Mouse (Mus musculus): ENCODE data around the gene Esr2. TPM values are rescaled to one million over a fixed set of nuclear protein-coding genes. Genes with fewer than 3 reads are reported as not detected.
"Not testable (repeated sequence)": the region's sequence is repeated elsewhere in the genome, so short reads cannot be mapped to it uniquely, and the experiment has no call there.

Esr2 gene
- polyA plus RNA-seq (2015; fragmentation: Nextera tagmentation; extraction: Ambion mirVana), result 0.12 and 0.25 TPM in 2 replicates

DNA sequence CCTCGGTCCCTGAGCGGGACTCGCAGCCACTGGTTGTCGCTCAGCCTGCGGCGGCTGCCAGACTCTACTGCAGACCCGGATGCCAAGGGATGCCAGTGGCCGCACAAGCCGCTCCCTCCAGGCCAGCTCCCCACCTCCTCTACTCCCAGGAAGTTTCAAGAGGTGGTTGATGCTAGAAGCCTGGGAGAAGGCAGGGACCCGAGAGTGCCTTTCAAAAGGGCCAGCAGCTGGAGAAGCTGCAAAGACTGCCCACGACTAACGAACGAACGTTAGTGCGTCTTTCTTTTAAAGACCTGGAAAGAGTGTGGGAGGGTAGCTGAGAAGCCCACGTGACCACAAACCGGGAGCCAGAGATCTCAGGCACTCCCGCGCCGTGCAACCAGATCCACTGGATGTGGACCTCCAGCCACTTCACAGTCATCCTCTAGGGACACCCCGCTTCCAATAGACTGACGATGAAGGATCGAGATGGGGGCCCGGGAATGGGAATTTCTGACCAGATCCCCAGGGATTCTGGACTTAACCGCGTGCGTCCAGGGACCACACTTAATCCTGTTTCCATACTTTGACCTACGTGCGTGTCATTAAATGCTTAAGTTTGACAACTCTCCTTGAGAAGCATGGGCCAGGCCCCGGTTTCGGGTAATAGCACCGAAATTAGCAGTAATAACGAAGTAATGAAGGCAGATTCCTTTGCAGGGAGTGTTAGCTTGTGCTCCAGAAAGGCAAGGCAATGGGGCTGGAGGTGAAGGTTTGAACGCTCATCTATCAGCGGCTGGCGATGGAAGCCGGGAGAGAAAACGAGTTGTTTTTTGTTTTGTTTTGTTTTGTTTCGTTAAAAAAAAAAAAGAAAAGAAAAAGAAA lies at the start of gene Esr2:
Gene Esr2 (minus strand): TSS at position 260 of the 864 bp plus-strand sequence.
- H3K4me1 ChIP-seq (ENCODE audit: control insufficient read depth, insufficient read depth, low read length), result peaks cover 5% of the 10 kb centered on the region
- H3K27me3 ChIP-seq (ENCODE audit: control insufficient read depth, insufficient read depth, low read length), result peaks cover 3% of the 10 kb centered on the region; the same call in 1 of the 2 replicates
- ATAC-seq (replicated peaks; ENCODE audit: extremely low read depth, insufficient read depth, low FRiP score), result peak; percentile 65; the same call in 1 of the 2 replicates
- under 1% methylated on average over 39 of the region's 39 CpGs for WGBS
- H3K9ac ChIP-seq (ENCODE audit: low read length), result peak within 1 kb of the TSS; percentile 67
- no peaks in the 10 kb centered on the region for H3K9me3 ChIP-seq (replicated peaks; ENCODE audit: control insufficient read depth, low read length)
- H3K4me2 ChIP-seq (ENCODE audit: low read depth, low read length), result peak within 1 kb of the TSS; percentile 97
- H3K4me3 ChIP-seq (ENCODE audit: low read length), result peak within 1 kb of the TSS; percentile 59
- H3K36me3 ChIP-seq (ENCODE audit: control insufficient read depth, insufficient read depth), result no peaks in the 10 kb centered on the region
- H3K27ac ChIP-seq (ENCODE audit: low read length), result no peak within 1 kb of the TSS

- H3K27me3 ChIP-seq (ENCODE audit: control insufficient read depth, insufficient read depth, low read length); H3K4me1 ChIP-seq (ENCODE audit: control insufficient read depth, insufficient read depth, low read length); H3K27ac ChIP-seq (ENCODE audit: low read length); ATAC-seq (replicated peaks; ENCODE audit: extremely low read depth, insufficient read depth, low FRiP score); H3K4me2 ChIP-seq (ENCODE audit: low read depth, low read length); H3K9ac ChIP-seq (ENCODE audit: low read length); H3K36me3 ChIP-seq (ENCODE audit: control insufficient read depth, insufficient read depth); H3K4me3 ChIP-seq (ENCODE audit: low read length); H3K9me3 ChIP-seq (replicated peaks; ENCODE audit: control insufficient read depth, low read length): not testable (repeated sequence)
- 76% methylated on average over 2 of the region's 8 CpGs for WGBS
Observed at GRCm38 (mm10) chr12:76222104-76222503, 45.0 kb upstream of the Esr2 start.

GRCm38 (mm10) chr12:76216716-76217115 lies 39.7 kb upstream of the Esr2 start:
- H3K36me3 ChIP-seq (ENCODE audit: control insufficient read depth, insufficient read depth), result no peaks in the 10 kb centered on the region
- H3K4me1 ChIP-seq (ENCODE audit: control insufficient read depth, insufficient read depth, low read length), result no peaks in the 10 kb centered on the region
- no peaks in the 10 kb centered on the region for H3K9me3 ChIP-seq (replicated peaks; ENCODE audit: control insufficient read depth, low read length)
- H3K27ac ChIP-seq (ENCODE audit: low read length), result no peak overlapping the region
- ATAC-seq (replicated peaks; ENCODE audit: extremely low read depth, insufficient read depth, low FRiP score), result no peak
- H3K4me2 ChIP-seq (ENCODE audit: low read depth, low read length), result peak overlapping the region; percentile 38; the same call in 1 of the 2 replicates
- no peak overlapping the region for H3K9ac ChIP-seq (ENCODE audit: low read length)
- no peaks in the 10 kb centered on the region for H3K27me3 ChIP-seq (ENCODE audit: control insufficient read depth, insufficient read depth, low read length)
- H3K4me3 ChIP-seq (ENCODE audit: low read length), result no peak overlapping the region
- WGBS, result 56% methylated on average over 11 of the region's 11 CpGs

DNA sequence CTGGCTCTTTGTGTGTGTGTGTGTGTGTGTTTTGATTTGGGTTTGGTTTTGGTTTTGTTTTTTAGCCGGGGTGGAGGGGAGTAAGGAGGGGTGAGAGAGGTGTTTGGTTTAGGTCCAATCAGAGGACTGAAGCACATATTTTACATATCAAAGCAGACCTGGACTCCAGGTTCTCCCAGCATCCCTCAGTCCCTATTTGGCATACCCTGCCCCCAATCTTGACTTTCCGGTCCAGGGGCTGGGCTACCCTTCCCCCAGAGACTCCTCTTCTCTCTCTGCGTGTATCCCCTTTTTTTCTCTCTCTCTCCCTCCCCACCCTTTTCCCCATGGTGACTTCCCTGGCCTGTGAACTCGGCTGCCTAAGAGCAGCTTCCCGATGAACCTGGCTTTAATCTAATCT lies 38.1 kb upstream of the Esr2 start:
- Histone ChIP-seq H3K36me3 (ENCODE audit: control insufficient read depth, insufficient read depth) (no peaks in the 10 kb centered on the region), H3K27ac (ENCODE audit: low read length) (no peak overlapping the region), H3K9ac (ENCODE audit: low read length) (no peak overlapping the region), H3K9me3 (replicated peaks; ENCODE audit: control insufficient read depth, low read length) (no peaks in the 10 kb centered on the region), H3K27me3 (ENCODE audit: control insufficient read depth, insufficient read depth, low read length) (no peaks in the 10 kb centered on the region), H3K4me1 (ENCODE audit: control insufficient read depth, insufficient read depth, low read length) (no peaks in the 10 kb centered on the region), H3K4me2 (ENCODE audit: low read depth, low read length) (no peak overlapping the region), H3K4me3 (ENCODE audit: low read length) (no peak overlapping the region)
- 10% methylated on average over 5 of the region's 5 CpGs for WGBS
- ATAC-seq (replicated peaks; ENCODE audit: extremely low read depth, insufficient read depth, low FRiP score), result no peak

- WGBS, result 89% methylated on average over 5 of the region's 5 CpGs
- no peak for ATAC-seq (replicated peaks; ENCODE audit: extremely low read depth, insufficient read depth, low FRiP score)
- H3K4me1 ChIP-seq (ENCODE audit: control insufficient read depth, insufficient read depth, low read length), result no peaks in the 10 kb centered on the region
Observed at GRCm38 (mm10) chr12:76209429-76209974, 32.4 kb upstream of the Esr2 start.

DNA sequence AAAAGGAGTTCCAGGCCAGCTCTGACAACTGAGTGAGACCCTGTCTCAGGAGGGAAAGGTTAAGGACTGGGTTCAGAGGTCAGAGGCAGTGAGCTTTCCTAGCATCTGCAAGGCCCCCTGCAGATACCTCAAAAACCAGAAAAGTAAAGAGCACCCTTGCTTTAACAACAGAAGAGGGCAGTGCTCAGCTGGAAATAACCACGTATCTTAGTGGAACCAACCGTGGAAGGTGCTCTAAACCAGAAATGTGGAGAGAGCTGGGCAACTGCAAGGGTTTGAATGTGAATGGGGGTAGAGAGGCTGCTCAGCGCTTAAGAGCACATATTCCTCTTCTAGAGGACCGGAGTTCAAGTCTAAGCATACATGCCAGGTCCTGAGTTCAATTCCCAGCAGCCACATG lies 23.3 kb upstream of the Esr2 start:
- H3K4me2 ChIP-seq (ENCODE audit: low read depth, low read length), result no peak overlapping the region
- 73% methylated on average over 4 of the region's 4 CpGs for WGBS
- H3K36me3 ChIP-seq (ENCODE audit: control insufficient read depth, insufficient read depth), result no peaks in the 10 kb centered on the region

More at GRCm38 (mm10) chr12:76209429-76209974, 32.4 kb upstream of the Esr2 start:
- no peaks in the 10 kb centered on the region for H3K36me3 ChIP-seq (ENCODE audit: control insufficient read depth, insufficient read depth)
- no peaks in the 10 kb centered on the region for H3K9me3 ChIP-seq (replicated peaks; ENCODE audit: control insufficient read depth, low read length)
- no peaks in the 10 kb centered on the region for H3K27me3 ChIP-seq (ENCODE audit: control insufficient read depth, insufficient read depth, low read length)
- no peak overlapping the region for H3K9ac ChIP-seq (ENCODE audit: low read length)
- H3K4me2 ChIP-seq (ENCODE audit: low read depth, low read length), result no peak overlapping the region
- no peak overlapping the region for H3K27ac ChIP-seq (ENCODE audit: low read length)
- no peak overlapping the region for H3K4me3 ChIP-seq (ENCODE audit: low read length)

GRCm38 (mm10) chr12:76197071-76197470 lies 20.0 kb upstream of the Esr2 start:
- Histone ChIP-seq H3K4me3 (ENCODE audit: low read length) (peak overlapping the region; percentile 56), H3K27me3 (ENCODE audit: control insufficient read depth, insufficient read depth, low read length) (no peaks in the 10 kb centered on the region), H3K27ac (ENCODE audit: low read length) (no peak overlapping the region), H3K36me3 (ENCODE audit: control insufficient read depth, insufficient read depth) (no peaks in the 10 kb centered on the region), H3K4me2 (ENCODE audit: low read depth, low read length) (peak overlapping the region; percentile 71), H3K9ac (ENCODE audit: low read length) (no peak overlapping the region; the same call in 1 of the 2 replicates), H3K9me3 (replicated peaks; ENCODE audit: control insufficient read depth, low read length) (no peaks in the 10 kb centered on the region), H3K4me1 (ENCODE audit: control insufficient read depth, insufficient read depth, low read length) (peaks cover 2% of the 10 kb centered on the region; the same call in 1 of the 2 replicates)
- ATAC-seq (replicated peaks; ENCODE audit: extremely low read depth, insufficient read depth, low FRiP score), result no peak
- WGBS, result 44% methylated on average over 8 of the region's 8 CpGs

More for the DNA sequence above, 23.3 kb upstream of the Esr2 start:
- H3K4me3 ChIP-seq (ENCODE audit: low read length), result no peak overlapping the region
- no peaks in the 10 kb centered on the region for H3K9me3 ChIP-seq (replicated peaks; ENCODE audit: control insufficient read depth, low read length)
- no peak for ATAC-seq (replicated peaks; ENCODE audit: extremely low read depth, insufficient read depth, low FRiP score)
- no peak overlapping the region for H3K27ac ChIP-seq (ENCODE audit: low read length)
- no peaks in the 10 kb centered on the region for H3K27me3 ChIP-seq (ENCODE audit: control insufficient read depth, insufficient read depth, low read length)
- no peak overlapping the region for H3K9ac ChIP-seq (ENCODE audit: low read length)
- peaks cover 2% of the 10 kb centered on the region; the same call in 1 of the 2 replicates for H3K4me1 ChIP-seq (ENCODE audit: control insufficient read depth, insufficient read depth, low read length)

DNA sequence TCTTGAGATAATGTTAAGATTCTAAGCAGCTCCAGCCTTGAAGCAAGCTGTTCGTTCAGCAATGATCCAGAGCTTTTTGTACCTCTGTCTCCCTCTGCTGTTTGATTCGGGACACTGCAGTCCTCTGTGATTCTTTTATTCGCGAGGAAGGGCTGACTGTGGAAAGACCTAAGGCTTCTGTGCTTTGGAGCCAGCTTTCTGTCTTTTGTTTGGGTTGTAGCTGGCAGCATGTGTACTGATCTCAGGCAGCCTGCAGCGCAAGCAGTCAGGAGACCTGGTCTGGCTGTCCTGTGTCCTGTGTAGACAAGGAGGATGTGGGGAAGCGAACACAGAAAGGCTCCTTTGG lies 19.6 kb upstream of the Esr2 start:
- Histone ChIP-seq H3K4me1 (ENCODE audit: control insufficient read depth, insufficient read depth, low read length) (peaks cover 2% of the 10 kb centered on the region; the same call in 1 of the 2 replicates), H3K36me3 (ENCODE audit: control insufficient read depth, insufficient read depth) (no peaks in the 10 kb centered on the region), H3K4me2 (ENCODE audit: low read depth, low read length) (peak overlapping the region; percentile 71), H3K4me3 (ENCODE audit: low read length) (peak overlapping the region; percentile 56), H3K27me3 (ENCODE audit: control insufficient read depth, insufficient read depth, low read length) (no peaks in the 10 kb centered on the region), H3K9ac (ENCODE audit: low read length) (peak overlapping the region; percentile 63), H3K9me3 (replicated peaks; ENCODE audit: control insufficient read depth, low read length) (no peaks in the 10 kb centered on the region), H3K27ac (ENCODE audit: low read length) (peak overlapping the region; percentile 64; the same call in 1 of the 2 replicates)
- ATAC-seq (replicated peaks; ENCODE audit: extremely low read depth, insufficient read depth, low FRiP score), result peak; percentile 52; the same call in 1 of the 2 replicates
- 12% methylated on average over 6 of the region's 6 CpGs for WGBS

All from heart, embryonic 16.5 days (tissue).